11 mouse cellular contexts compared by ENCODE assay signal in genomic region chr6:117778481-117778880, GRCm38 (mm10).
DNase-seq lines count a peak whose midpoint lies in the region; ATAC-seq and TF ChIP-seq lines count a peak whose summit lies in the region.
"Had no signal": no experiment of that assay in that cellular context is flagged by ENCODE, and none has a peak within 500 bp of the region (broad histone marks: within the 10 kb centered on the region; RNA-seq: fewer than 3 reads in every experiment).

No protein-coding gene starts in this region.

- no peak overlapping the region for H3K4me3 ChIP-seq in liver, embryonic 16.5 days (ENCODE audit: low read depth, low read length)
- H3K4me3 ChIP-seq in liver, postnatal 0 days (ENCODE audit: low read depth, low read length), result no peak overlapping the region
- H3K4me3 ChIP-seq: embryonic facial prominence, embryonic 12.5 days had no signal

- no peak overlapping the region for H3K4me2 ChIP-seq in liver, embryonic 16.5 days (ENCODE audit: low read depth, low read length)
- H3K4me2 ChIP-seq in liver, postnatal 0 days (ENCODE audit: low read depth, low read length), result no peak overlapping the region
- H3K4me2 ChIP-seq: embryonic facial prominence, embryonic 12.5 days had no signal

- H3K36me3 ChIP-seq in liver, embryonic 16.5 days (ENCODE audit: control insufficient read depth, insufficient read depth), result no peaks in the 10 kb centered on the region
- no peaks in the 10 kb centered on the region for H3K36me3 ChIP-seq in liver, postnatal 0 days (replicated peaks; ENCODE audit: insufficient read depth, low read length)
- H3K36me3 ChIP-seq: embryonic facial prominence, embryonic 12.5 days had no signal

- ATAC-seq in liver, embryonic 16.5 days (ENCODE audit: low read depth), result peak; percentile 12; the same call in 1 of the 2 replicates
- no peak for ATAC-seq in liver, postnatal 0 days

- WGBS in liver, embryonic 16.5 days (ENCODE audit: insufficient replicate concordance), result 30% methylated on average over 8 of the region's 8 CpGs
- WGBS in liver, postnatal 0 days (ENCODE audit: insufficient replicate concordance), result 42% methylated on average over 8 of the region's 8 CpGs

- no peaks in the 10 kb centered on the region for H3K9me3 ChIP-seq in liver, embryonic 16.5 days (replicated peaks; ENCODE audit: control insufficient read depth, low read length)
- no peaks in the 10 kb centered on the region for H3K9me3 ChIP-seq in liver, postnatal 0 days (ENCODE audit: low read length)
- H3K9me3 ChIP-seq: embryonic facial prominence, embryonic 12.5 days had no signal

- H3K4me1 ChIP-seq in liver, embryonic 16.5 days (ENCODE audit: control insufficient read depth, low read depth, low read length), result no peaks in the 10 kb centered on the region; the same call in 1 of the 2 replicates
- H3K4me1 ChIP-seq in liver, postnatal 0 days (ENCODE audit: insufficient read depth), result peaks cover 9% of the 10 kb centered on the region
- H3K4me1 ChIP-seq: embryonic facial prominence, embryonic 12.5 days had no signal

- H3K27ac ChIP-seq in liver, embryonic 16.5 days (ENCODE audit: low read length), result no peak overlapping the region
- no peak overlapping the region for H3K27ac ChIP-seq in liver, postnatal 0 days (ENCODE audit: low read depth)
- H3K27ac ChIP-seq: embryonic facial prominence, embryonic 12.5 days had no signal

- H3K9ac ChIP-seq in liver, embryonic 16.5 days (ENCODE audit: low read depth, low read length), result no peak overlapping the region
- no peak overlapping the region for H3K9ac ChIP-seq in liver, postnatal 0 days (replicated peaks)
- H3K9ac ChIP-seq: embryonic facial prominence, embryonic 12.5 days had no signal

- TF ChIP-seq CTCF in liver, postnatal 0 days (IDR thresholded peaks at IDR 0.05; ENCODE audit: low read depth), result no peak

- H3K27me3 ChIP-seq in liver, embryonic 16.5 days (ENCODE audit: control insufficient read depth, insufficient read depth, low read depth, low read length), result no peaks in the 10 kb centered on the region
- no peaks in the 10 kb centered on the region for H3K27me3 ChIP-seq in liver, postnatal 0 days (ENCODE audit: insufficient read depth, low read length)
- H3K27me3 ChIP-seq: embryonic facial prominence, embryonic 12.5 days had no signal

- no peak for TF ChIP-seq EP300 in liver, postnatal 0 days (IDR thresholded peaks at IDR 0.05; ENCODE audit: low read depth)

- DNase-seq in adrenal gland, adult (ENCODE audit: inconsistent age in 2 of 2, low spot score in 1 of 2), result peak; percentile 34 to 43
- no peak for DNase-seq in adrenal gland, adult 8-10 months
- DNase-seq in liver, postnatal 0 days, result no peak
- peak; percentile 42 for DNase-seq in kidney, postnatal 10 days
- DNase-seq in lung, postnatal 4 days, result peak; percentile 34 to 59
- DNase-seq in urinary bladder, postnatal 4 days (ENCODE audit: low spot score in 2 of 2), result no peak
- DNase-seq in right cerebral cortex, postnatal 14 days, result no peak
- DNase-seq: cerebellum, adult 9-10 months; layer of hippocampus, postnatal 36 days had no signal

Comparison
In these comparisons a context has a peak if more than half of its experiments do, and no peak if none do; other contexts are left out.
1. DNase-seq: peak in adrenal gland, adult (2 of 2), kidney, postnatal 10 days (single experiment) and lung, postnatal 4 days (2 of 2); none in adrenal gland, adult 8-10 months (single experiment), liver, postnatal 0 days (single experiment), urinary bladder, postnatal 4 days (0 of 2) and right cerebral cortex, postnatal 14 days (single experiment).